Comparison of ENCODE assay signal across 15 mouse cellular contexts in genomic region chr7:79511181-79511580, GRCm38 (mm10). TPM values are rescaled to one million over a fixed set of nuclear protein-coding genes. Genes with fewer than 3 reads are reported as not detected.
DNase-seq lines count a peak whose midpoint lies in the region; ATAC-seq lines count a peak whose summit lies in the region.
"Had no signal": no experiment of that assay in that cellular context is flagged by ENCODE, and none has a peak within 500 bp of the region (broad histone marks: within the 10 kb centered on the region; RNA-seq: fewer than 3 reads in every experiment).

No protein-coding gene starts in this region.

- peak overlapping the region; percentile 99 for H3K9ac ChIP-seq in neural tube, embryonic 11.5 days (ENCODE audit: low read length)
- H3K9ac ChIP-seq in hindbrain, embryonic 11.5 days (ENCODE audit: low read depth, low read length): peak overlapping the region; percentile 99
- H3K9ac ChIP-seq in midbrain, embryonic 13.5 days (replicated peaks): peak overlapping the region; percentile 99
- no peak overlapping the region for H3K9ac ChIP-seq in intestine, embryonic 15.5 days
- H3K9ac ChIP-seq: limb, embryonic 15.5 days had no signal

- H3K4me3 ChIP-seq in neural tube, embryonic 11.5 days (ENCODE audit: low read depth, low read length): peak overlapping the region; percentile 10
- H3K4me3 ChIP-seq in hindbrain, embryonic 11.5 days (ENCODE audit: low read depth, low read length): peak overlapping the region; percentile 90
- H3K4me3 ChIP-seq in midbrain, embryonic 13.5 days (replicated peaks): peak overlapping the region; percentile 86
- no peak overlapping the region for H3K4me3 ChIP-seq in intestine, embryonic 15.5 days (replicated peaks)
- H3K4me3 ChIP-seq: limb, embryonic 15.5 days had no signal

- peak; percentile 29 for DNase-seq in neural tube, embryonic 11.5 days (ENCODE audit: low spot score)
- DNase-seq in neural tube, embryonic 10.5 days (ENCODE audit: extremely low spot score, low spot score): no peak
- DNase-seq in hindbrain, embryonic 11.5 days (ENCODE audit: low spot score): peak; percentile 46
- no peak for DNase-seq in heart, postnatal 4 days
- DNase-seq in left cerebral cortex, postnatal 36 days (ENCODE audit: low spot score in 2 of 2): no peak
- DNase-seq in kidney, adult 9 months: no peak
- DNase-seq: heart, adult 18-20 months; heart, postnatal 14 days; kidney, adult 2 months; kidney, postnatal 4 days; lung, adult 18-20 months had no signal

- peaks cover 76% of the 10 kb centered on the region for H3K27me3 ChIP-seq in neural tube, embryonic 11.5 days (ENCODE audit: control insufficient read depth, insufficient read depth, low read length)
- peaks cover 43% of the 10 kb centered on the region for H3K27me3 ChIP-seq in hindbrain, embryonic 11.5 days (ENCODE audit: control insufficient read depth, insufficient read depth, low read length)
- peaks cover 60% of the 10 kb centered on the region for H3K27me3 ChIP-seq in midbrain, embryonic 13.5 days
- peaks cover 96% of the 10 kb centered on the region for H3K27me3 ChIP-seq in intestine, embryonic 15.5 days (replicated peaks)

- peak overlapping the region; percentile 99 for H3K27ac ChIP-seq in neural tube, embryonic 11.5 days (ENCODE audit: low read depth, low read length)
- H3K27ac ChIP-seq in hindbrain, embryonic 11.5 days (ENCODE audit: low read depth, low read length): peak overlapping the region; percentile 93
- H3K27ac ChIP-seq in midbrain, embryonic 13.5 days: peak overlapping the region; percentile 97
- H3K27ac ChIP-seq in intestine, embryonic 15.5 days: no peak overlapping the region
- H3K27ac ChIP-seq: limb, embryonic 15.5 days; macrophage had no signal

- H3K9me3 ChIP-seq in neural tube, embryonic 11.5 days (ENCODE audit: control insufficient read depth, low read length): no peaks in the 10 kb centered on the region
- no peaks in the 10 kb centered on the region for H3K9me3 ChIP-seq in hindbrain, embryonic 11.5 days (ENCODE audit: control insufficient read depth, low read length)
- no peaks in the 10 kb centered on the region for H3K9me3 ChIP-seq in midbrain, embryonic 13.5 days
- H3K9me3 ChIP-seq in intestine, embryonic 15.5 days: no peaks in the 10 kb centered on the region
- H3K9me3 ChIP-seq: limb, embryonic 15.5 days had no signal

- H3K4me1 ChIP-seq in neural tube, embryonic 11.5 days (ENCODE audit: control insufficient read depth, insufficient read depth, low read length): peaks cover 25% of the 10 kb centered on the region
- peaks cover 36% of the 10 kb centered on the region for H3K4me1 ChIP-seq in hindbrain, embryonic 11.5 days (replicated peaks; ENCODE audit: control insufficient read depth, insufficient read depth, low read length)
- H3K4me1 ChIP-seq in midbrain, embryonic 13.5 days (replicated peaks): peaks cover 96% of the 10 kb centered on the region
- peaks cover 16% of the 10 kb centered on the region for H3K4me1 ChIP-seq in intestine, embryonic 15.5 days (replicated peaks)

- no peak for ATAC-seq in neural tube, embryonic 11.5 days (ENCODE audit: insufficient read depth, low FRiP score, low TSS enrichment)
- no peak for ATAC-seq in hindbrain, embryonic 11.5 days (ENCODE audit: low FRiP score)
- ATAC-seq in midbrain, embryonic 13.5 days: no peak
- ATAC-seq in intestine, embryonic 15.5 days: no peak

- WGBS in neural tube, embryonic 11.5 days: 7% methylated on average over 7 of the region's 7 CpGs
- 17% methylated on average over 7 of the region's 7 CpGs for WGBS in hindbrain, embryonic 11.5 days
- WGBS in midbrain, embryonic 13.5 days: 12% methylated on average over 7 of the region's 7 CpGs
- 20% methylated on average over 7 of the region's 7 CpGs for WGBS in intestine, embryonic 15.5 days

- intact Hi-C loops in left cerebral cortex, postnatal 36 days (cut with DNase I): no loop called here

- H3K36me3 ChIP-seq in neural tube, embryonic 11.5 days (ENCODE audit: control insufficient read depth, insufficient read depth, low read length): peaks cover 2% of the 10 kb centered on the region; the same call in 1 of the 2 replicates
- H3K36me3 ChIP-seq in hindbrain, embryonic 11.5 days (ENCODE audit: control insufficient read depth, insufficient read depth, low read length): 0 out of 2 replicates have a peak, but pooled peaks cover 9% of the 10 kb centered on the region
- H3K36me3 ChIP-seq in midbrain, embryonic 13.5 days: peaks cover 29% of the 10 kb centered on the region
- H3K36me3 ChIP-seq in intestine, embryonic 15.5 days: no peaks in the 10 kb centered on the region
- H3K36me3 ChIP-seq: limb, embryonic 15.5 days had no signal

- H3K4me2 ChIP-seq in neural tube, embryonic 11.5 days (ENCODE audit: low read depth): peak overlapping the region; percentile 94
- peak overlapping the region; percentile 96 for H3K4me2 ChIP-seq in hindbrain, embryonic 11.5 days (replicated peaks; ENCODE audit: low read depth, low read length)
- H3K4me2 ChIP-seq in midbrain, embryonic 13.5 days (replicated peaks): peak overlapping the region; percentile 90
- no peak overlapping the region for H3K4me2 ChIP-seq in intestine, embryonic 15.5 days (replicated peaks)
- H3K4me2 ChIP-seq: limb, embryonic 15.5 days had no signal

RNA-seq across cellular contexts. Expression of gene Polg, which starts 45.0 kb away (rescaled TPM):
- 36.9 and 45.1 TPM in 2 replicates for polyA plus RNA-seq in neural tube, embryonic 11.5 days (2014; fragmentation: Nextera tagmentation; extraction: Ambion mirVana)
- 22.5 and 26.3 TPM in 2 replicates for polyA plus RNA-seq in hindbrain, embryonic 11.5 days (2014; fragmentation: Nextera tagmentation; extraction: Ambion mirVana)
- 22.0 and 23.8 TPM in 2 replicates for polyA plus RNA-seq in midbrain, embryonic 13.5 days (2015; fragmentation: Nextera tagmentation; extraction: Ambion mirVana)
- 34.7 and 39.9 TPM in 2 replicates for polyA plus RNA-seq in intestine, embryonic 15.5 days (2015; fragmentation: Nextera tagmentation; extraction: Ambion mirVana)
- 10 to 100 TPM; 55.9 to 61.3 TPM for total RNA-seq in heart, postnatal 4 days (2021)
- 10 to 100 TPM; 77.8 to 97.5 TPM for total RNA-seq in left cerebral cortex, postnatal 36 days (2021)

Comparison
In these comparisons a context has a peak if more than half of its experiments do, and no peak if none do; other contexts are left out.
1. DNase-seq: peak in neural tube, embryonic 11.5 days (single experiment) and hindbrain, embryonic 11.5 days (single experiment); none in neural tube, embryonic 10.5 days (single experiment), heart, postnatal 4 days (single experiment), left cerebral cortex, postnatal 36 days (0 of 2) and kidney, adult 9 months (single experiment).